Mouse (Mus musculus) erythroblast, embryonic 14.5 days (primary cell): ENCODE measurements around the gene Btrc.

Experiments used
- GATA1 ChIP-seq: IDR thresholded peaks from 2 replicates; pipeline ENCODE4 v1.6.1; 2012; ENCODE audit warnings: low read length, inconsistent platforms, mixed read lengths
- TAL1 ChIP-seq: IDR thresholded peaks from 3 replicates; pipeline ENCODE4 v1.6.1; 2012; ENCODE audit warnings: low read length, inconsistent platforms, mixed read lengths

- TF ChIP-seq GATA1 (no peak), TAL1 (no peak)
Measured at GRCm38 (mm10) chr19:45430971-45431633, 67.6 kb downstream of the Btrc start.
